Mouse (Mus musculus): ENCODE measurements around the gene Rnase2b.
"Not testable (repeated sequence)": the region's sequence is repeated elsewhere in the genome, so short reads cannot be mapped to it uniquely, and the experiment has no call there.

Gene Rnase2b

DNA sequence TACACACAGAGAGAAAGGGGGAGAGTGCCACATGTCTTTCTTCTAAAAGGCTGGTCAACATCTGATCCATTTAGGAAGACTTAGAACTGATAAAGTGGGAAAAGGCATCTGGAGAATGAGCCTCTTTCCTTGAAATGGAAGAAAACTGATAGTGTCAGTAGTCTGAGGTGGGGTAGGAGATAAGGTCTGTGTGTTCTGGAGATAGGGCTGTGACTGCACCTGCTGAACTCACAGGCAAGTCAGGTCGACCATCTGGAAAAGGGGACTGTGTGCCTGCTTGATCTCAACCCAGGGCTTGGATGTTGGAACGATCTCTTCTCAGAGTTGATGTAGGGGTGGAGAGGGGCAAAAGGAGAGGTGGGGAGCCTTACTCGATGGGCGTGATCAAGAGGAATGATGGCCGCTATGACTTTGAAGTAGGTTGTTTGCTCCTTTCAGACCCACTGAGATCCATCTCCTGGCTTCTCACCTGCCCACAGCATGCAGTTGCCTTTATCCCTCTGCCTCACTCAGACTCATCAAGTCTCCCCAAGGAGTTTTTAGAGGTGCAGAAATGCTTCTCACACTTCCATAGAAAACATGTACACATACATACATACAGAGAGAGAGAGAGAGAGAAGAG, 9.7 kb upstream of the Rnase2b start:
- in situ Hi-C loops (cut with MboI, MseI) = no loop called here

DNA sequence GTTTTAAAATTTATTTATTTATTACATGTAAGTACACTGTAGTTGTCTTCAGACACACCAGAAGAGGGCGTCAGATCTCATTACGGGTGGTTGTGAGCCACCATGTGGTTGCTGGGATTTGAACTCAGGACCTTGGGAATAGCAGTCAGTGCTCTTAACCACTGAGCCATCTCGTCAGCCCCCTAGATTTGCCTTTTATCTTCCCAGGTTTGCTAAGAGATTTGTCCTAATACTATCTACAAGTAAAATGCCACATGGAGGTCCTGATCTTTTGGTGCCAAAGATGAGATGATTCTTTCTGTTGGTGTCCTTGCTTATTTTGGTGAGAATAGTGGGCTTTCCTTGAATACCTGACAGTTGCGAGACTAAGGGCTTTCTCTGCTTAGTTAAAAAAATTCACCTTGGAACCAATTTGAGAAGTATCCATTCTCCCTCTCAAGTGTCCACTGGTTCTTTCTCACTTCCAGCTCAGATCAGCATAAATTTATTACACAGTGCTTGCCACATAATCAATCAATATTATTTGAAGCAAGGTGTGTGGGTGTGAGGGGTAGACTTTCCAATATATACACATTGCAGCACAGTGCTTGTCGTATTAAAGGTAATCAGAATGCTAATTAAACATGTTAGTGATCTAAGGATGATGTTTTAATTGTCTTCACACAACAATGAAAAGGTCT, 5.9 kb upstream of the Rnase2b start:
- in situ Hi-C loops (cut with MboI, MseI) = no loop called here

DNA sequence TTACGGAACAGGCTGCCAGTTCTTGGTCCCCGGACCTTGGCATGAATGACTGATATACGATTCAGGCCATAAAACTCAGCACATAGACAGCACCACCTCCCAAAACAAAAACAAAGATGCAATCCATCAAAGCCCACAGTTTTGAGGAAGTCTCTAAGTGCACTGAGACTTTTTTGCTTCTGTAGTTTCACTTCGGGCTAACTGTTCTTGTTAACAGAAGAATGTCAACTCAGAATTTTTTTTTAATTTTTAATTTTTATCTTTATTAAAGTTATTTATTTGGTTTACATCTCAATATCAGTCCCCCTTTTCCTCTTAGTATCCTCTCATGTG, 5.4 kb upstream of the Rnase2b start:
- in situ Hi-C loops (cut with MboI, MseI) = no loop called here

DNA sequence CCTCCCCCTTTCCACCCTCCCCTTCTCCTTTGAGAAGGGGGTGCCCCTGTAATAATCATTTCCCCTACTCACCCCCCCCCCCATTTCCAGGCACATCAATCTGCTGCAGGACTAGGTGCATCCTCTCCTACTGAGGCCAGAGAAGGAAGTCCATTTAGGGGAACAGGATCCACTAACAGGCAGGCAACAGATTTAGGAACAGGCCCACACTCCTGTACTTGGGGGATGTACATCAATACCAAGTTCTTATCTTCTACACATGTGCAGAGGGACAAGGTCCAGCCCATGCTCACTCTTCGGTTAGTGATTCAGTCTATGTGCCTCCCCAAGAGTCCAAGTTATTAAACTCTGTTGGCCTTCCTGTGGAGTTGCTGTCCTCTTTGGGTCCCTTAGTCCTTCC, 5.0 kb upstream of the Rnase2b start:
- in situ Hi-C loops (cut with MboI, MseI) = no loop called here

DNA sequence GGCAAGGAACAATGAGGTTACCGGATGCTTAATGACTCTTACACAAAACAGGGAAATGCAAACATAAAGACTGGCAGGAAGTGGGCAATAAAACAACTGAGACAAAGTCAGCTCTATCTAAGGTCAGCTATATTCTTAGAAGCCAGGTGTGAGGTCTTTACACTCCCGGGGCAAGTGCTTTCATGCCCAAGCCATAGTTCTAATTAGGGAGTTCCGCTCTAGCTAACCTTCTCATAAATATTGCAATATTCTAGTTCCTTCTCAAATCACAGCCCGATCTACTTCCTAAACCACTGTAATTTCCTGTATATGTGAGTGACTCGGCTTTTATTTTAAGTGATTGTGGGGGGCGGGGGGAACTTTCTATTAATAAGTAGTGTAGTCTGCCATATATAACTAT, 1.3 kb downstream of the Rnase2b start:
- in situ Hi-C loops (cut with MboI, MseI) = not testable (repeated sequence)

DNA sequence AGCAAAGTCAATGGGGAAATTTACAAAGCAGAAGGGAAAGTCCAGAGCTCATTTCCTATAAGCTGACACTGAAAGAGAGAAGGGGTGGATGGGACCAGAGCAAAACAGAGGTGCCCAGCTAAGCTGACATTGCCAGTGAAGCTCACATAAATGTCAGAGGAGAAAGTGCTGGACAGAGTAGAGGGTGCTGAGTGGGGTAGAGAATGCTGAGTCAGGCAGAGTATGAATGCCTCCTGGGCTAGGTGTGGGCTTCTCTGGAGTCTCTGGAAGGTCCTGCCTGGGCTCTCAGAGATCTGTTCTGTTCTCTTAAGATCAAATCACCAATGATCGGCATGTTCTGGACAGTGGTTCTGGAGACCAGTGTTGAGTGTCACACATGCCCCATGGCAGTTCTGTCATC, 3.4 kb downstream of the Rnase2b start:
- in situ Hi-C loops (cut with MboI, MseI) = no loop called here

DNA sequence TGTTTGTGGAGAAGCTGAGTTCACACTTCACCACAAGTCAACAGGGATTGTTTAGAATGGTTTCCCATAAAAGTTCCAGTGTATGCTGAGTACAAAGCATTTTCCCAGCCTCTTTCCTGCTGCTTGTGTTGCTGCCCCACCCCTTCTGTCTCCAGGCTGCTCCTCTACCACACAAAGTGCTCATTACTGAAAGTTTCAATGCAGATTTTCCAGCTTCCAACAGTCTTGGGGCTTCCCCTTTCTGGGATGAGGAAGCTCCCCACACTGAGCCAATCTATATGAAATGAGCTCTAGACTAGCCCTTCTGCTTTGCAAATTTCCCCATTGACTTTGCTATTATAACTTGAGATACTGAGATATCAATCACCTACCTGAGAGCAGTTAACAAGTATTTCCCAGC, 4.0 kb downstream of the Rnase2b start:
- in situ Hi-C loops (cut with MboI, MseI) = no loop called here

DNA sequence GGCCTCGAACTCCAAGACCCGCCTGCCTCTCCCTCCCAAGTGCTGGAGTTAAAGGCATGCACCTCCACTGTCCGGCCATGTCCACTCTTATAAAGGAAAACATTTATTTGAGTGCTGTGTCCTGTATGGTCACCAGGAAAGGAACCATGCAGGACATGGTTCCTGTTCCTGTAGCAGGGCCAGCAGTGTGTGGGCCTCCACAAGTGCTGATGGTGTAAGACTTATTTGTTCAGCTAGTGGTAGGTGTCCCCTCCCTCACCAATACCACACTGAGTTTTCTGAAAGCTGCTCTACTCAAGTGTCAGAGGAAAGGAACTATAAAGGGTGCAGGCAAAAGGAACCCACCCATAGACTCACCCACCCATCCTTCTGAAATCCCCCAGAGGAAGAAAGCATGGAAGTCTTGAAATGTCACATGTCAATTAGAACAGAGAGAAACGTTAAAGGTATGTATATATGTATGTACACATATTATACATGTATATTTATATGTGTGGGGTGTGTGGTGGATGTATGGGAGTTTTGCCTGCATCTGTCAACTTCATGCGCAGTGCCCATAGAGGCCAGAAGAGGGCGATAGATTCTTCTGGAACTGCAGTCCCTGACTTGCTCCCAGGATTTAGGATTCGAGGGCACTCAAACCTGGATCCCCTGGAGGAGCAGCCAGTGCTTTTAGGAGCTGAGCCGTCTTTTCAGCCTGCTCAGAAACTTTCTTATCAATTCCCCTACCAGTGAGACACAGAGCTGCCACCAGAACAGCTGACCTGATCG, 10.2 kb downstream of the Rnase2b start:
- in situ Hi-C loops (cut with MboI, MseI) = not testable (repeated sequence)

DNA sequence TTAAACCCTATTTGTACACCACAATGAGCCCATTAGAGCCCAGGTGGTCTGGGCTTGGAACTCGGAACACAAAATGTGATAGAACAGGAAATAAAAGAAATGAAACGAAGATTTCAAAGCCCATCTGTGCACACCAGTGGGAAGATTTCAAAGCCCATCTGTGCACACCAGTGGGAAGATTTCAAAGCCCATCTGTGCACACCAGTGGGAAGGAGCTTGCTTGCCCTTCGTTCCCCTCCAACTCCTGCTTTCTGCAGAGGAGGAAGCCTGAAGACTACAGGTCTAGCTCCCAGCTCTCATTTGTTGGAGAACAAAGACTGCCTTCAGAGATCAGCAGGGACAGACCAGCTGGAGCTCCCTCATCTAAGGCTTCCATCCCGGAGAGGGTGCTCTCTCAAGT, 10.9 kb downstream of the Rnase2b start:
- in situ Hi-C loops (cut with MboI, MseI) = not testable (repeated sequence)

DNA sequence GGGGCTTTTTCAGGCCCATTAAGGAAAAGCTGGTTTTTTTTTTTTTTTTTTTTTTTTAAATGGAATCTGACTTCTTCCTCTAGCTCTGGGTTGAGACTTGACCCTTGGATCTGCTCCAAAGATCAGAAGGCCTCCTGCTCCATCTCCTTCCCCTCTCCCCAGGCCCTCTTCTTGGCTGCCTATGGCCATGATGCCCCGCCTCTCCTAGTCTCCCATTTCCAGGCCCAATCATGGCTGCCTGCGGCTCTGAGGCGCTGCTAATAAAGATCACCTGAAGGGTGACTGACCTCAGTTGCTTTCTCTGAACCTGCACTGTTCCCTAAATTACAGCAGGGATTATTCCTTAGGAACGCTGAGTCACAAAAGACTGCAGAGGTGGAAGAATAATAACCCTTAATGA, 11.8 kb downstream of the Rnase2b start:
- in situ Hi-C loops (cut with MboI, MseI) = no loop called here

DNA sequence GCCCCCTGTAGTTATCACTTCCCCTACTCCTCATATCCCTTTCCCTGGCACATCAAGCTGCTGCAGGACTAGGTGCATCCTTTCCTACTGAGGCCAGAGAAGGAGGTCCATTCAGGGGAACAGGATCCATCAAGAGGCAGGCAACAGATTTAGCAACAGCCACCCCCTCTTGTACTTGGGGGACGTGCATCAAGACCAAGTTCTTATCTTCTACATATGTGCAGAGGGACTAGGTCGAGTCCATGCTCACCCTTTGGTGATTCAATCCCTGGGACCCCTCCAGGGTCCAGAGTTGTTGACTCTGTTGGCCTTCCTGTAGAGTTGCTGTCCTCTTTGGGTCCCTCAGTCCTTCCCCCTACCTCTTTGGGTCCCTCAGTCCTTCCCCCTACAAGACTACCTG, 19.0 kb downstream of the Rnase2b start:
- in situ Hi-C loops (cut with MboI, MseI) = not testable (repeated sequence)

DNA sequence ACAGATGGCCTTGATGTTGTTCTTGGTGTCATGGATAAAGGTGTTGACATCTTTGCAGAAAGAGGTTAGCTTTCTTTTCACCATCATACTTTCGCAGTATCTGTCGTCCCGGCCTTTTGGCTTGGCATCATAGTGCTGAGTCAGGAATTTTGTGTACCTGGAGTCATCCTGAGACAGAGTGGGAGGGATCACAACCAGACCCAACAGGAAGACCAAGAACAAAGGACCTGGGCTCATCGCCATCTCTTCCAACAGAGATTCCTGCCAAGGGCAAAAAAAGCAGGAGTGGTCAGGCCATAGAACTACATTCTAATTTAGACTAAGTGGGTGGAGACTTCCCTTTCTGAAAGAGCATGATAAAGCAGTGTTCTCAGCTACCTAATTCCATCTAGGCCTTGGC, 33.6 kb downstream of the Rnase2b start:
- in situ Hi-C loops (cut with MboI, MseI) = no loop called here

DNA sequence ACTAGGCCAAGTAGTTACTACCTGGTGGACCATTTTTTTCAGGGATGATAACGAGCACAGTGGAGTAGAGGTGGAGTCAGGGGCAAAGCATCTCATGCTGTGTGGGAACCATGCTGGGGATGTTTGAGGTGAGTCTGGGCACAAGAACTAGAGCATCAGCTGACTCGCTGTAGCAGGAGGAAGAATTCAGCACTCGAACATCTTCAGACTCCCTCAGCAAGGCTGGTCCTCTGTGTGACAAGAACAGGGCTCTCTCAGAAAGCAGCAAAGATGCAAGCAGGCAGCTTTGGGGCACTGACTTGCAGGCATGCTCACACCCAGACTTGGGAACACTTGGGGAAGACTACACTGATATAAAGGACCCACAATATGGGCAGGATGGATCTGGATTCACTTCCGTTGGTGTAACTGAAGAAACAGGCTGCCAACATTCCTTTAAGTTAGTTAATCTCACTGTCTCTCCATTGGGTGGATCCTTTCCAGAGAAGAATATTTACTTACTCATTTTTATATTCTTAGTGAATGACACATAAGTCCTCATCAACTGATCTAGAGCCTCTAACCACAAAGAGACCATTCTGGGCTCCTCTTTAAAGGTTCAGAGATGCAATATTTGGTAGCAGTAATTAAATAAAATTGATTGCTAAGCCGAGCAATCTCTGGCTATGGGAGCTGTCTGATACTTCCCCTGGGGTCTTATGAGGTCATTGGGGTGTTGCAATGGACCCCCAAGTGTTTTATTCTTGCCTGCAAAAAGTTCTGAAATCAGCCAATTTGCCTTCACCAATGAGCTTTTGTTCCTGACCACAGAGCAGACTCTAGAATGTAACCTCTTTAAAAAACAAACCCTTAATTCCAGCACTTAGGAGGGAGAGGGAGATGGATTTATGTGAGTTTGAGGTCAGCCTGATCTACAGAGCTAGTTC, 37.3 kb downstream of the Rnase2b start, which contains the start of gene Ang2:
Gene Ang2, minus strand, starts transcription at position 51 of the 926 bp plus-strand sequence.
- in situ Hi-C loops (cut with MboI, MseI) = no loop called here

DNA sequence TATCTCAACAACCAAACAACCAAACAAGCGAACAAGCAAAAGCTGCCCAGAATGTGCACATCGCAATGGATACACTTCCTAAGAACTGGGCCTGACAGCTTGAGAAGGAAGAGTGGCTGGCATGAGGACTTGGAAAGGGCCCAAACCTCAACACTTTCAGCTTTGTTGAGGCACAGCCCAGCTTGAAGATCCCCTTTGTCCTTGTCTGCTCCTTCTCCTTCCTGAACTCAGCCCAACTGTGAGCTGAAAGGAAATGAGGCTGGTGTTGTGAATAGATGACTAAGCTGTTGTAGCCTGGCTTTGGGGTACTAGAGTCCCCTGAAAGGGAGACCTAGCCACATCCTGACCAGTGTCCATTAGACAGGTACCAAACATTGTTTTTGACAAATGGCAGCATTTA, 38.0 kb downstream of the Rnase2b start:
- in situ Hi-C loops (cut with MboI, MseI) = no loop called here

DNA sequence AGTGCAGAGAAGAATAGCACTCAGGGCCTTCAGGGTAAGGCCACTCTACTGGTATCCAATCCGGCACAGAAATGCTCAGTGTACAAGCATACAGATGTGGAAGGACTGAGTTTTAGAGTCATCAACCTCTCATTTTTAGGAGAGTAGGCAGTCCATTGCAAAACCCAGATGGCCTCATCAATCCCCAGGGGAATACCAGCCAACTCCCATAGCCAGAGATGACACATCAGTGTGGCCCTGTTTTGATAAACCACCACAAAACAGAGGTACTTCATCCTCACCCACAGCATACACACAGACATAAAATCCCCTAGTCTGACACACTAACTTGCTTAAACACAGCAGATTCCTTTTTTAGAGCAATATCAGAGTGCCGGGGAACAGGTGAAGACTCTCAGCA, 38.4 kb downstream of the Rnase2b start:
- in situ Hi-C loops (cut with MboI, MseI) = no loop called here

DNA sequence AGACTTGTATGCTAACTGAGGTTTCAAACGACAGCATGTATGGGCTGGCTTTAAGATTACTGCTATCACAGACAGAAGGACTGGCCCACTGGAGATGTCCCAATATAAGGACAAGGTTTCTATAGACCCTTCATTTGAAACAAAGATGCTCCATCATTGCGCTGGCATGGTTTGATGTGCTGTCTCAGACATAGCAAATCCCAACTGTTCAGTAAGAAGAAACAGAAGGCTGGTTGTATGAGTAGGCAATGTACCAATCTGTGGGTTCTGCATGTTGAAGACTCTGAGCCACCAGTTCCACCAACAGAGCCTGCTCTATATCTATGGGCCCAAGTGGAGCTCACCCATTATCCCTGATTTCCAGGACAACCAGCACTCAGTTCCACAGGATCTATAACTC, 41.1 kb downstream of the Rnase2b start, which contains the start of gene Ear14:
Gene Ear14, plus strand, starts transcription at position 277 of the 400 bp plus-strand sequence.
- in situ Hi-C loops (cut with MboI, MseI) = no loop called here

Measured in regulatory T cell (primary cell).